Mouse (Mus musculus): ENCODE results near the gene Zfp711.

The Zfp711 gene

GRCm38 (mm10) chrX:112600511-112601305, at the start of gene Zfp711:
Gene Zfp711, plus strand, starts transcription at chrX:112600526.
- DNase-seq (ENCODE audit: low spot score), result peak; percentile 85

GRCm38 (mm10) chrX:112567716-112568115, 32.6 kb upstream of the Zfp711 start:
- no peak for DNase-seq (ENCODE audit: low spot score)

DNA sequence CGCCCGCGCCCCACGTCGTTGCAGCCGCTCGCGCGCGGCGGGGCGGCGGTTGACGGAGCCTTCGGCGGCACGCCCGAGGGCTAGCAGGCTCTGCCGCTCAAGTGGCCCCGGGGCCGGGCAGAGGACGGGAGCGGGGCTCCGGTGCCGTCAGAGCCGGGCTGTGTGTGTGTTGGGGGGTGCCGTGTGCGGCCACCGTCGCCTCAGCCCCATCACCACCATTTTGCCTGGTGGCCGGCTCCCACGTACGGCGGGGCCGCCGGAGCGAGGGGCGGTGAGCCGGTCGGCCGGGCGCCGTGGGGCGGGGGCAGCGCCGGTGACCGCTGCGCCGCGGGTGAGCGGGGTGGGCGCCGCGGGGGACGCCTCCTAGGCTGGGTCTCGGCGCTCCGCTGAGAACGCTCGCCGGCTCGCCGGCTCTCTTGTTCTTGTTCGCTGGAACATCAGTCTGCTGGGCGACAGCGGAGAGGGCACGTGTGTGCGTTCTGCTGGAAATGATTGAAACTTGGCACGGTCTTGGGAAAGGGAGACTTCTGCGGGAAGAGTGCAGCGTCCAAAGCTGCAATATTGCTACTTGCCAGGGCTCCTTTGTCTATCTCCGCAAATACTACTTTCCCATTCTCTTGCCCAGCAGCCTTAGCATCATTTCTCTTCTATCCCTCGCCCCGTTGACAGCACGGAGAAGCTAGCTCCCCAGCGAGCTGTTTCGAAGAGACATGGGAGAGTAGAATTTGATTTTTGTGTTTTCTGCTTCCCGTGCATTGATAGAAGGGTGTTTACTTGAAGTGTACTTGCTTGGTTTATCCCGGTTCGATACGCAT, 1.2 kb downstream of the Zfp711 start:
- peak; percentile 35 for DNase-seq (ENCODE audit: low spot score)

DNA sequence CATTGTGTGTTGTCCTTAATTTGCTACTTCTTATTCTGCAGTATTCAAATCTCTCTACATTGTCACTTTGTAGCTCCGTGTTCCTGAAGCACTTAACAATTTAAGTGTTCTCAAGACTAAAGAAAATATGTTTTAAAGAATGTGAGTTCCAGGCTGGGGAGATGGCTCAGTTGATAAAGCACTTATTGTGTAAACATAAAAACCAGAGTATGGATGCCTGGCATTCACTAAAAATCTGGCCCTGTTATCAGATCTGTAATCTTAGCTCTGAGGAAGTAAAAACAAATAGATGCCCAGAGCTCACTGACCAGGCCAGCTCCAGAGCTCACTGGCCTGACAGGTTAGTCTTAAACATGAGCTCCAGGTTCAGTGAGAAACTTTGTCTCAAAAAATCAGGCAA, 75.2 kb downstream of the Zfp711 start:
- no peak for DNase-seq (ENCODE audit: low spot score)

DNA sequence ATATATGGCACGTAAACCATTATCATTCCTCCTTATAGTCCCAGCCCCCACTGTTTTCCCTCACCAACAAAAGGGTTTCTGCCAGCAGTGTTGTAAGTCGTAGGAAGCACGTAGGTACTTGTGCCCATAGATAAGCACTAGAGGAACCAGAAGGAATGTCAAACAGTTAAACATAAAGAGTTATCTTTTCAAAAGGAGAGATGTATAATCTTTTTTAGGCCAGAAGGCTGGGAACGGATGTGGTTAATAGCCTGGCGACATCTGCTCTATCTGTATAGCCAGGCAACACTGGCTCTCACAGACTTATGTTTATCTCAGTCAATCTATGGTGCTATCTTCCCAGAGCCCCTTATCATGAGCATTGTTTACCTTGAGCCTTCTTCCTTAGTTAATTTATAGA, 80.3 kb downstream of the Zfp711 start:
- no peak for DNase-seq (ENCODE audit: low spot score)

All from embryo, embryonic 10.5 days (tissue).